Mouse (Mus musculus) activated CD4-positive, CD25-positive, alpha-beta regulatory T cell, adult 9 weeks (primary cell): Measurements from ENCODE around the gene Rapgef5. TPM values are rescaled to one million over a fixed set of nuclear protein-coding genes. Genes with fewer than 3 reads are reported as not detected.

Source experiments
- polyA plus RNA-seq: library from polyadenylated mRNA; unstranded; fragments of 100-300 nt; shearing (Covaris generic); gene quantifications from one replicate; pipeline ENCODE4 v1.2.1, GENCODE M21; 2017

Gene Rapgef5
- 1.1 TPM for polyA plus RNA-seq

GRCm38 (mm10) chr12:117516179-117516578 lies at the start of gene Rapgef5:
Gene Rapgef5 (plus strand): TSS chr12:117516479.

GRCm38 (mm10) chr12:117803989-117804388 lies 287.7 kb downstream of the Rapgef5 start, which contains the start of gene Cdca7l:
Gene Cdca7l (plus strand): TSS chr12:117804289.

